Mouse (Mus musculus) G1E (cell line): ENCODE measurements around the gene Mrnip.

Experiments used
- CTCF ChIP-seq: IDR thresholded peaks from 2 replicates; pipeline ENCODE4 v1.5.1; 2012; ENCODE audit warnings: low read depth, low read length, inconsistent platforms, mixed read lengths
- POLR2AphosphoS5 ChIP-seq: IDR thresholded peaks from 2 replicates; pipeline ENCODE4 v1.6.1; 2012; ENCODE audit warnings: low read depth, low read length, inconsistent platforms; ENCODE audit not compliant: insufficient replicate concordance

- TF ChIP-seq CTCF (no peak), POLR2AphosphoS5 (no peak)
These were observed 20.1 kb upstream of the Mrnip start for GRCm38 (mm10) chr11:50154166-50154565.
